Comparison of ENCODE assay signal across 30 mouse cellular contexts in the genomic region with DNA sequence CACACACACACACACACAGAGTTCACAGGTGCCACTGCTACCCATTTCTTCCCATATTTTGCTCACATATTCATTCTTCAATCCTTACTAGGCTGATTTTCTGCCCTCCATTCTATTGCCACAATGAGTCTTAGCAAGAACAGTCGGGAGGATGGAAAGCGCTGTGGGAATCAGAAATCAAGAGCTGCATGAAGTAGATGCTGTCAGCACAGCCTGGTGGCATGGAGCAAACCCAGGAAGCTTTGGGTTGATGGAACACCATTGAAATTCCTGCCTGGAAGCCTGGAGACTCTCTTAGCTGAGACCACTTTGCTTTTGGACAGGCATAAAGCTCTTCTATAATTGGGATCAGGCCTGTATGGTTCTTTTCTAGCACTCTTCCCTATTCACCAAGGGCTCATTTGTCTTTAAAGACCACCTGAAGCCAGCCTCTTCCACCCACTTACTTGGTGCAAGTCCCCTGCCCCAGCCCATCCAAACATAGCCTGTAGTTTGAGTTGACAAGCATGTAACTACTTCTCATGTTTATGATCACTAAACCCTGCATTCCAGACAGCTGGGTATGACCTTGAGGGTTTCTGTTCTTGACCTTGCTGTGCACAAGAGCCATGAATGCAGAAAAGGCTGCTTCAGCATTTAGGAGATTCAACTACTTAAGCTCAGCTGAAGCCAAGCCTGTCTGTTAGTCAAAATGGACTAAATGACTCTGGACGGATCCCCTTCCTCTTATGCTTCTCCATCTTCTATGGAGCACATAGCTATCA.
DNase-seq lines count a peak whose midpoint lies in the region; ATAC-seq lines count a peak whose summit lies in the region.
"Had no signal": no experiment of that assay in that cellular context is flagged by ENCODE, and none has a peak within 500 bp of the region (broad histone marks: within the 10 kb centered on the region; RNA-seq: fewer than 3 reads in every experiment).

No protein-coding gene starts in this region.

- H3K27me3 ChIP-seq in heart, embryonic 15.5 days = no peaks in the 10 kb centered on the region
- H3K27me3 ChIP-seq: CH12.LX; embryonic facial prominence, embryonic 13.5 days; forebrain, embryonic 13.5 days; hindbrain, embryonic 12.5 days; liver, embryonic 15.5 days; lung, embryonic 15.5 days; megakaryocyte, embryonic 14.5 days; midbrain, embryonic 15.5 days; neural tube, embryonic 12.5 days; Patski had no signal

- H3K9ac ChIP-seq in heart, embryonic 15.5 days = no peak overlapping the region
- H3K9ac ChIP-seq: embryonic facial prominence, embryonic 13.5 days; forebrain, embryonic 13.5 days; hindbrain, embryonic 12.5 days; limb, embryonic 15.5 days; liver, embryonic 15.5 days; lung, embryonic 15.5 days; midbrain, embryonic 15.5 days; neural tube, embryonic 12.5 days had no signal

- intact Hi-C loops in heart, postnatal 25 days (cut with DNase I) = no loop called here

- ATAC-seq in heart, embryonic 15.5 days (replicated peaks; ENCODE audit: insufficient number of reproducible peaks, insufficient read depth, low FRiP score, low read depth) = peak; percentile 81
- ATAC-seq: activated CD4-positive, CD25-positive, alpha-beta regulatory T cell, adult 4 months; forebrain, embryonic 13.5 days; midbrain, embryonic 15.5 days; Patski had no signal

- no peak overlapping the region for H3K4me3 ChIP-seq in heart, embryonic 15.5 days
- H3K4me3 ChIP-seq: embryonic facial prominence, embryonic 13.5 days; forebrain, embryonic 13.5 days; hindbrain, embryonic 12.5 days; limb, embryonic 15.5 days; liver, embryonic 15.5 days; lung, embryonic 15.5 days; megakaryocyte, embryonic 14.5 days; midbrain, embryonic 15.5 days; neural tube, embryonic 12.5 days had no signal

- H3K4me1 ChIP-seq in heart, embryonic 15.5 days (replicated peaks) = peaks cover 29% of the 10 kb centered on the region
- H3K4me1 ChIP-seq: liver, embryonic 15.5 days; megakaryocyte, embryonic 14.5 days; midbrain, embryonic 15.5 days; neural tube, embryonic 12.5 days had no signal

- H3K4me2 ChIP-seq in heart, embryonic 15.5 days = no peak overlapping the region
- H3K4me2 ChIP-seq: embryonic facial prominence, embryonic 13.5 days; forebrain, embryonic 13.5 days; hindbrain, embryonic 12.5 days; limb, embryonic 15.5 days; liver, embryonic 15.5 days; lung, embryonic 15.5 days; midbrain, embryonic 15.5 days; neural tube, embryonic 12.5 days had no signal

- H3K9me3 ChIP-seq in heart, embryonic 15.5 days (replicated peaks) = no peaks in the 10 kb centered on the region
- H3K9me3 ChIP-seq: forebrain, embryonic 13.5 days; hindbrain, embryonic 12.5 days; limb, embryonic 15.5 days; liver, embryonic 15.5 days; lung, embryonic 15.5 days; midbrain, embryonic 15.5 days; neural tube, embryonic 12.5 days had no signal

- WGBS in heart, embryonic 15.5 days = 63% methylated on average over 3 of the region's 3 CpGs

- peak; percentile 89 for DNase-seq in heart, adult 11 months
- DNase-seq in heart, postnatal 25 days (ENCODE audit: low spot score) = no peak
- peak; percentile 6 for DNase-seq in R1 (ENCODE audit: low read depth, low spot score)
- DNase-seq in heart, adult 9 months (ENCODE audit: low spot score in 2 of 2) = peak; percentile 7 to 28
- no peak for DNase-seq in frontal cortex, postnatal 14 days (ENCODE audit: low spot score in 2 of 2)
- DNase-seq in layer of hippocampus, adult 8-10 months (ENCODE audit: low spot score in 2 of 2) = no peak
- DNase-seq: B cell, adult 2 months; cerebellum, adult 2 months; cerebellum, postnatal 36 days; embryo, embryonic 11 days; kidney, adult 11 months; left cerebral cortex, postnatal 4 days; lung, postnatal 36 days; right cerebral cortex, postnatal 4 days; thymus, adult 18-20 months had no signal

- peak overlapping the region; percentile 88 for H3K27ac ChIP-seq in heart, embryonic 15.5 days
- H3K27ac ChIP-seq: embryonic facial prominence, embryonic 13.5 days; forebrain, embryonic 13.5 days; hindbrain, embryonic 12.5 days; kidney, postnatal 0 days; limb, embryonic 15.5 days; liver, embryonic 15.5 days; lung, embryonic 15.5 days; midbrain, embryonic 15.5 days; neural tube, embryonic 12.5 days had no signal

- no peaks in the 10 kb centered on the region for H3K36me3 ChIP-seq in heart, embryonic 15.5 days
- H3K36me3 ChIP-seq: embryonic facial prominence, embryonic 13.5 days; G1E; hindbrain, embryonic 12.5 days; limb, embryonic 15.5 days; liver, embryonic 15.5 days; lung, embryonic 15.5 days; midbrain, embryonic 15.5 days; neural tube, embryonic 12.5 days had no signal

Comparison
In these comparisons a context has a peak if more than half of its experiments do, and no peak if none do; other contexts are left out.
1. DNase-seq: peak in heart, adult 11 months (single experiment), R1 (single experiment) and heart, adult 9 months (2 of 2); none in heart, postnatal 25 days (single experiment), frontal cortex, postnatal 14 days (0 of 2) and layer of hippocampus, adult 8-10 months (0 of 2).